Mouse (Mus musculus): ENCODE results near the gene Ankrd12. TPM values are rescaled to one million over a fixed set of nuclear protein-coding genes. Genes with fewer than 3 reads are reported as not detected.
"Not testable (repeated sequence)": the region's sequence is repeated elsewhere in the genome, so short reads cannot be mapped to it uniquely, and the experiment has no call there.

Ankrd12 gene
- total RNA-seq, 2 experiments from 2014 or later = 31.9 to 55.8 TPM

DNA sequence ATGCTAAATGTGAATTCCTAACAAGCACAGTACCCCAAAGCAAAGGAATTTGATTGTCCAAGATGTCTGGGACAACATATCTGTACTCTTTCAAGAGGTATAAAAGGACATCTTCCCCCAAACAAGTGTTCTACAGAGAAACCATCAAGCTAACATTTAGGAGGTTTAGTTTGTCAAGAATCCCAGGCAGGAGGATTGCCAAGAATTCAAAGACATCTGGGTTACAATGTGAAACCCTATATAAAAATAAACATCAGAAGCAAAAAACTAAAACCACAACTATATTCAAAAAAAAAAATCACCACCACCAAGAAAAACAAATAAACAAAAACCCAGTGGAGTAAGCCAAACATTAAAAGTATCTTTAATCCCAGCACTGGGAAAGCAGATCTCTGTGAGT lies 13.4 kb upstream of the Ankrd12 start:
- ATAC-seq (replicated peaks; ENCODE audit: low FRiP score, poor library complexity, severe bottlenecking) = no peak

DNA sequence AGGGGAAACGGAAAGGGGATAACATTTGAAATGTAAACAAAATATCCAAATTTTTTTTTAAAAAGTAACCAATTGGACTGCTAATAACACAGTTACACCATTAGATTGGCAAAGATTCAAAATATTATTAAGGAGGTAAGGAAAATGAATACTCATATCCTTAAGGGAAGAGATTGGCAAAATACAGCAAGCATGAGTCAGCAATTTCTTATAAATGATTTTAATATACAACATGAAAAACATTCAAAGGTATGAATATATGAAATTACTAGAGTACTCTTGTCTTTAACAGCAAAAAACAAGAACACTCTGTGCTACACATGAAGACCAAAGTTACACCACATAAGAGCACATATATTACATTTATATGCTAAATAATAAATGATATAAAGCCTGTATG lies 8.1 kb upstream of the Ankrd12 start:
- ATAC-seq (replicated peaks; ENCODE audit: low FRiP score, poor library complexity, severe bottlenecking) = no peak

DNA sequence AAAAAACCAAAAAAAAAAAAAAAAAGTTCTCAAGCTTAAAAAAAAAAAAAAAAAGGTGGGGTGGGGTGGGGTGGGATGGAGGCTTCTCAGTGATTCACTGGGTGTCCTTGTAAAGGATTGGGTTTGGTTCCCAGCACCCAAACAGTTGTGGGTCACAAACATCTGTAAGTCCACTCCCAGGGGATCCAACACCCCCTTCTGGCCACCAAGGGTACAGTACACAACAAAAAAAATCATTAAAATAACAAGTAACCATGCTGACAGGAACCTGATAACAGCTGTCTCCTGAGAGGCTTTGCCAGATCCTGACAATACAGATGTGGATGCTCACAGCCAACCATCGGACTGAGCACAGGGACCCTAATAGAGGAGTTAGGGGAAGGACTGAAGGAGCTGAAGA lies 7.6 kb upstream of the Ankrd12 start:
- ATAC-seq (replicated peaks; ENCODE audit: low FRiP score, poor library complexity, severe bottlenecking) = no peak

DNA sequence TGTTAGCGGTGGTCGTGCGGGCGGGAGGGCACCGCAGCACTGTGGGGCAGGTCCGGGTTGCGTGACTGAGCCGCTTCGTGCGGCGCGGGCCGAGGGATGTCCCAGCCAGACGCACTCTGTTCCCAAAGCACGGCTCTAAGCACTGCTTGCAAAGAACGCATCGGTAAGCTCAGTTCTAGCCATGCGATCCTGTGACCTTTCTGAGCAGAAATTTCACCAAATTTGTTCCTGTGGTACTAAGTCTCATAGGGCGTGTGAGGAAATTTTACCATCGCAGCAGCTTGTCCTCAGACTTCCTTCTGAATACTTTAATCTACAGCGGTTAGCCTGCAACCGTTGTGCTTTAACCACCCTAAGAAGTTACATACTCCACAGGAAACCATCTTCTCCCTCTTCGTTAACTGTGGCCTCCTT lies 555 bp upstream of the Ankrd12 start:
- 0 out of 2 replicates have a peak, but pooled peaks have one; percentile 17 for ATAC-seq (replicated peaks; ENCODE audit: low FRiP score, poor library complexity, severe bottlenecking)

- peak; percentile 62 for ATAC-seq (replicated peaks; ENCODE audit: low FRiP score, poor library complexity, severe bottlenecking)
Observed at GRCm38 (mm10) chr17:66076174-66076927, 538 bp downstream of the Ankrd12 start.

DNA sequence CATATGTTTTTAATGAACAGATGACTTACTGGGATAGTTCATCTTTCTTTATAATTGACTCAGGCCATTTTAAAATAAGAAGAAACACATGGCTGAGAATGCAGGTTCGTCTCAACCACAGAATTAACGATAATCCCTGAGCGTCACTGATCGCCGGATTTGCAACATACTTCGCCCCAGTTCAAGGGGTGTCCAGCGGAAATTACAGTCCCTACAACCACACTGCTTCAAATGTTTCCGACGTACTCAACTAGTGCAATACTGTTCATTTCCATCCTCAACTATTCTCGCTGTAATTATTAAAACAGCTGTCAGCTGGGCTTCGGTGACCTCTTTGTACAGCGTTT lies 1.1 kb downstream of the Ankrd12 start:
- peak; percentile 15; the same call in 1 of the 2 replicates for ATAC-seq (replicated peaks; ENCODE audit: low FRiP score, poor library complexity, severe bottlenecking)

DNA sequence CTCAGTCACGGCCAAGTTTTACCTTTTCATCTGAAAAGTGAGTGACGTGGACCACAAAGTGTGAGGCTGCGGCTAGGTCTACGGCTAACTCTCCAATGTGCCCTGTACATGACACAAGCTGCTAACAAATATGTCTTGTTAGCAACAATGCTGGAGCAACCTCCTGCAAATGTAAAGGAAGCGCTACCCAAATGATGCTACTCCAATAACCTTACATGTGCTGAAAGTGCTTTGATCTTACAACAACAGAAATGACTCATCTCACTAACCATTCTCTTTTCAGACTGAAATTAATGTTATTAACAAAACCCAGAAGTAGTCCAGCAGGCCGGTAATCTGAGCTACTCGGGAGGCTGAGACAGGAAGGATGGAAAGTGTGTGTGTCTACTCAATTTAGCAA lies 2.9 kb downstream of the Ankrd12 start:
- ATAC-seq (replicated peaks; ENCODE audit: low FRiP score, poor library complexity, severe bottlenecking) = no peak

DNA sequence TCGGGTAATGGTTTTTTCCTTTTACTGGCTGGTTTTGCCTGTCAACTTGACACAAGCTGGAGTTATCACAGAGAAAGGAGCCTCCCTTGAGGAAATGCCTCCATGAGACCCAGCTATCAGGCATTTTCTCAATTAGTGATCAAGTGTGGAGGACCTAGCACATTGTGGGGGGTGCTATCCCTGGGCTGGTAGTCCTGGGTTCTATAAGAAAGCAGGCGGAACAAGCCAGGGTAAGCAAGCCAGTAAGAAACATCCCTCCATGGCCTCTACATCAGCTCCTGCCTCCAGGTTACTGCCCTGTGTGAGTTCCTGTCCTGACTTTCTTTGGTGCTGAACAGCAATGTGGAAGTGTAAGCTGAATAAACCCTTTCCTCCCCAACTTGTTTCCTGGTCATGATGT lies 7.9 kb downstream of the Ankrd12 start:
- ATAC-seq (replicated peaks; ENCODE audit: low FRiP score, poor library complexity, severe bottlenecking) = not testable (repeated sequence)

- ATAC-seq (replicated peaks; ENCODE audit: low FRiP score, poor library complexity, severe bottlenecking) = no peak
Observed at GRCm38 (mm10) chr17:66065115-66065514, 11.8 kb downstream of the Ankrd12 start.

DNA sequence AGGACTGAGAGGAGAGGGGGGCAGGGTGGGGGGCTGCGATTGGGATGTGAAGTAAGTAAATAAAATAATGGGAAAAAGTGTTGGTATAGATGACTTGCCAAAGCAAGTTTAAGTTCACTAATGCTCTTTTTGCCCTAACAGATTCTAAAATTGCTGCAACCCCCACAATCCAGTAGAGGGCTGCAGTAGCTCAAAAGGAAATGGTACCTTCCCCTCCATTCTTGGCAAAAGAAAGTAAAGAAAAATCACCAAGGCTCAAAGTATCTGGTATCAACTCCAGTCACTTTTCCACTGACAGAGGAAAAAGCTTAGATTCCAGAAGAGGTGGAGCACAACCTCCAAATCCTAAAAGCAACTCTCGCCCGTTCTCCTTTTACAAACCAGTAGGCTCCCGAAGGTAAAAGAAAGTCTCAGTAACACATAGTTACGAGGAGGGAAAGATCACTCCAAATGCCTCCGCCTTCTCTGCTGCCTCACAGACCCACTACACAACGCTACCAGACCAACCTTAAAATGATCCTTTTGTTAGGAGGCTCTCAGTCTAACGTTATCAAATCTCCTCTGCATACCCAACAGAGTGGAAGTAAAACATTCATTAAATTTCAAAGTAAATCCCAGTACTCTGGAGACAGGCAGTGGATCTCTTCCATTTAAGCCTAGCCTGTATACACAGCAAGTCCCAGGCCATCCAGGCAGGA lies 15.5 kb downstream of the Ankrd12 start:
- ATAC-seq (replicated peaks; ENCODE audit: low FRiP score, poor library complexity, severe bottlenecking) = no peak

- ATAC-seq (replicated peaks; ENCODE audit: low FRiP score, poor library complexity, severe bottlenecking) = no peak
Observed at GRCm38 (mm10) chr17:66058160-66058559, 18.7 kb downstream of the Ankrd12 start.

GRCm38 (mm10) chr17:66057145-66057544 lies 19.7 kb downstream of the Ankrd12 start:
- no peak for ATAC-seq (replicated peaks; ENCODE audit: low FRiP score, poor library complexity, severe bottlenecking)

- ATAC-seq (replicated peaks; ENCODE audit: low FRiP score, poor library complexity, severe bottlenecking) = no peak
Observed at GRCm38 (mm10) chr17:66053349-66053748, 23.5 kb downstream of the Ankrd12 start.

- ATAC-seq (replicated peaks; ENCODE audit: low FRiP score, poor library complexity, severe bottlenecking) = no peak
Observed at GRCm38 (mm10) chr17:66048795-66049194, 28.1 kb downstream of the Ankrd12 start.

DNA sequence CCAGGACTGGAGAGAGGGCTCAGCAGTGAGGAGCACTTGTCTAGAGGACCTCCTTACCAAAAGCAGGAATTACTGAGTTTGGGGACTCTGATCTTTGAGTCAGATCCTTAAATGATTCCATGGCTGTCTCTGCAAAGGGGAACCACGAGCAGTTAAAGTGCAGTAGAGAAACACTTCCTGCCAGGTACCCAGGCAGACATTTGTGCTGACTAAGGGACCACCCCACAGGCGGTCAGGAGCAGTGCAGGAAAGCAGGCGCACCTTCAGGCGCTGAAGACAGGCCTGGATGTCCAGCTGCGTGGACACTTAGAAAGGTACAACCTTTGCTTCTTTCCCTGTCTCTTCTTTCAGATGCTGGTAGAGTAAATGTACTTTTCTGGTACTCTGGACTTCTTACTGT lies 28.7 kb downstream of the Ankrd12 start:
- ATAC-seq (replicated peaks; ENCODE audit: low FRiP score, poor library complexity, severe bottlenecking) = no peak

DNA sequence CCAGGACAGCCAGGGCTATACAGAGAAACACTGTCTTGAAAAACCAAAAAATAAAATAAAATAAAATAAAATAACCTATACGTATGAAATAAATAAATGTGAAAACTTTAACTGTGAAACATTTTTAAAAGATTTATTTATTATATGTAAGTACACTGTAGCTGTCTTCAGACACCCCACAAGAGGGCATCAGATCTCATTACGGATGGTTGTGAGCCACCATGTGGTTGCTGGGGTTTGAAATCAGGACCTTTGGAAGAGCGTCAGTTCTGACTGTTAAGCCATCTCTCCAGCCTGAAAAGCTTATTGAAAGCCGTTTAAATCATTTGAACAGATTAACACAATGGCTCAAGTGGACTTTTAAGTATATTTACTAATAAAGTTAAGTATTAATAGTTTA lies 33.2 kb downstream of the Ankrd12 start:
- not testable (repeated sequence) for ATAC-seq (replicated peaks; ENCODE audit: low FRiP score, poor library complexity, severe bottlenecking)

GRCm38 (mm10) chr17:66041020-66041419 lies 35.9 kb downstream of the Ankrd12 start:
- no peak for ATAC-seq (replicated peaks; ENCODE audit: low FRiP score, poor library complexity, severe bottlenecking)

- ATAC-seq (replicated peaks; ENCODE audit: low FRiP score, poor library complexity, severe bottlenecking) = no peak
Observed at GRCm38 (mm10) chr17:66033239-66033638, 43.6 kb downstream of the Ankrd12 start.

DNA sequence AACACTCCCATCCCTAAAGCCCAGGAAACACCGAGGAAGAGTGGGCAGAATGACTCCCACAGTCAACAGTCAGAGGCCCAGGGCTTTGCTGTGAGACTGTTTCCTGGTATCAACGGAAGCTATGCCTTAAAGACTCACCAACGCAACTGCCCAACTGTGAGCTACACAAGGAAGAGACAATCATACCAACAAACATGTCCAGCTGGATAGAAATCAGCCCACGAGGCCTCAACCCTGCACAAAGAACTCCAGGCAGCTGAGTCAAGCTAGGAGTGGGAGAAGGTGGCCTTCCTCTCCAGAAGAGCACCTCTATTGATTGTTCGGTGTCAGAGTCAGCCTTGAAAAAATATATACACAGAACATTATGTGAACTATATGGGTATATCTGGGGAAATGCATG lies 44.9 kb downstream of the Ankrd12 start:
- no peak for ATAC-seq (replicated peaks; ENCODE audit: low FRiP score, poor library complexity, severe bottlenecking)

GRCm38 (mm10) chr17:66024211-66024610 lies 52.7 kb downstream of the Ankrd12 start:
- no peak for ATAC-seq (replicated peaks; ENCODE audit: low FRiP score, poor library complexity, severe bottlenecking)

GRCm38 (mm10) chr17:66011790-66012189 lies 65.1 kb downstream of the Ankrd12 start:
- no peak for ATAC-seq (replicated peaks; ENCODE audit: low FRiP score, poor library complexity, severe bottlenecking)
